Mouse (Mus musculus) neural tube, embryonic 13.5 days (tissue): ENCODE data around the gene Znhit1. TPM values are rescaled to one million over a fixed set of nuclear protein-coding genes. Genes with fewer than 3 reads are reported as not detected.
A peak's percentile ranks its signal among the peaks of the same experiment; 100 is the strongest.

Experiments used
- ATAC-seq: fragments of 200-750 bp; cut with Nextera tagmentation; 2 replicates; pipeline ENCODE4 v1.8.0; 2017; ENCODE audit warnings: low read depth, mild to moderate bottlenecking, moderate TSS enrichment, moderate library complexity
- H3K27ac ChIP-seq: fragments of 300-500 bp; sonication (generic); replicated peaks from 2 replicates; pipeline ENCODE4 v1.5.1; 2015; ENCODE audit warnings: moderate library complexity, mild to moderate bottlenecking, inconsistent platforms
- H3K27me3 ChIP-seq: fragments of 300-500 bp; sonication (generic); 2 replicates; pipeline ENCODE4 v1.6.1; 2015; ENCODE audit warnings: mild to moderate bottlenecking, inconsistent platforms
- H3K36me3 ChIP-seq: fragments of 300-500 bp; sonication (generic); 2 replicates; pipeline ENCODE4 v1.6.1; 2015; ENCODE audit warnings: mild to moderate bottlenecking, inconsistent platforms
- H3K4me1 ChIP-seq: fragments of 300-500 bp; sonication (generic); replicated peaks from 2 replicates; pipeline ENCODE4 v1.6.1; 2015; ENCODE audit warnings: inconsistent platforms
- H3K4me2 ChIP-seq: fragments of 300-500 bp; sonication (generic); 2 replicates; pipeline ENCODE4 v1.6.1; 2015; ENCODE audit warnings: inconsistent platforms, mild to moderate bottlenecking, moderate library complexity
- H3K4me3 ChIP-seq: fragments of 300-500 bp; sonication (generic); 2 replicates; pipeline ENCODE4 v1.5.1; 2015; ENCODE audit warnings: mild to moderate bottlenecking, inconsistent platforms
- H3K9ac ChIP-seq: fragments of 300-500 bp; sonication (generic); 2 replicates; pipeline ENCODE4 v1.6.1; 2015; ENCODE audit warnings: moderate library complexity, mild to moderate bottlenecking, inconsistent platforms
- H3K9me3 ChIP-seq: fragments of 300-500 bp; sonication (generic); 2 replicates; pipeline ENCODE4 v1.6.1; 2016; ENCODE audit warnings: inconsistent platforms
- WGBS: fragments of 180-500 bp; shearing (Covaris S2); methylation state at CpG from one replicate; pipeline ENCODE4 v1.1.7; 2015; 5-methylcytosine and 5-hydroxymethylcytosine counted together
- polyA plus RNA-seq: library from polyadenylated mRNA; unstranded; fragments of >200 nt; fragmentation: Nextera tagmentation; extraction: Ambion mirVana; gene quantifications from 2 replicates; pipeline ENCODE4 v1.2.1, GENCODE M21; 2015

The Znhit1 gene
- polyA plus RNA-seq, 1 experiment from 2014 or later, result 110 TPM

- Histone ChIP-seq H3K27me3 (peaks cover 77% of the 10 kb centered on the region), H3K4me3 (no peak overlapping the region), H3K36me3 (no peaks in the 10 kb centered on the region), H3K4me2 (no peak overlapping the region), H3K9me3 (no peaks in the 10 kb centered on the region), H3K4me1 (peaks cover 9% of the 10 kb centered on the region), H3K27ac (no peak overlapping the region), H3K9ac (no peak overlapping the region)
- WGBS, result 50% methylated on average over 3 of the region's 3 CpGs
- no peak for ATAC-seq
Observed at GRCm38 (mm10) chr5:137024318-137024717, 36.5 kb upstream of the Znhit1 start.

- WGBS, result 87% methylated on average over 3 of the region's 3 CpGs
- H3K4me1 ChIP-seq, result no peaks in the 10 kb centered on the region
- no peak for ATAC-seq
Observed at GRCm38 (mm10) chr5:137015913-137016312, 28.1 kb upstream of the Znhit1 start.

GRCm38 (mm10) chr5:137012401-137012950 is 24.7 kb upstream of the Znhit1 start:
- ATAC-seq, result no peak
- no peak overlapping the region for H3K27ac ChIP-seq
- no peaks in the 10 kb centered on the region for H3K36me3 ChIP-seq
- H3K4me2 ChIP-seq, result no peak overlapping the region
- H3K9ac ChIP-seq, result no peak overlapping the region
- no peaks in the 10 kb centered on the region for H3K9me3 ChIP-seq
- no peaks in the 10 kb centered on the region for H3K4me1 ChIP-seq
- no peak overlapping the region for H3K4me3 ChIP-seq
- WGBS, result 73% methylated on average over 15 of the region's 15 CpGs
- H3K27me3 ChIP-seq, result no peaks in the 10 kb centered on the region

More at GRCm38 (mm10) chr5:137015913-137016312, 28.1 kb upstream of the Znhit1 start:
- no peak overlapping the region for H3K4me2 ChIP-seq
- H3K36me3 ChIP-seq, result no peaks in the 10 kb centered on the region
- no peak overlapping the region for H3K9ac ChIP-seq
- H3K9me3 ChIP-seq, result no peaks in the 10 kb centered on the region
- no peak overlapping the region for H3K4me3 ChIP-seq
- H3K27me3 ChIP-seq, result peaks cover 13% of the 10 kb centered on the region; the same call in 1 of the 2 replicates
- no peak overlapping the region for H3K27ac ChIP-seq

GRCm38 (mm10) chr5:137009988-137010387 is 22.2 kb upstream of the Znhit1 start:
- Histone ChIP-seq H3K9me3 (no peaks in the 10 kb centered on the region), H3K27ac (no peak overlapping the region)
- 38% methylated on average over 3 of the region's 3 CpGs for WGBS

GRCm38 (mm10) chr5:137007276-137007675 is 19.5 kb upstream of the Znhit1 start:
- no peak for ATAC-seq
- Histone ChIP-seq H3K4me1 (no peaks in the 10 kb centered on the region), H3K36me3 (no peaks in the 10 kb centered on the region), H3K4me2 (no peak overlapping the region), H3K4me3 (no peak overlapping the region), H3K27me3 (no peaks in the 10 kb centered on the region), H3K9me3 (no peaks in the 10 kb centered on the region), H3K27ac (no peak overlapping the region), H3K9ac (no peak overlapping the region)
- WGBS, result 64% methylated on average over 8 of the region's 8 CpGs

More at GRCm38 (mm10) chr5:137009988-137010387, 22.2 kb upstream of the Znhit1 start:
- no peaks in the 10 kb centered on the region for H3K36me3 ChIP-seq
- no peak for ATAC-seq
- no peak overlapping the region for H3K4me2 ChIP-seq
- H3K4me1 ChIP-seq, result no peaks in the 10 kb centered on the region
- H3K9ac ChIP-seq, result no peak overlapping the region
- no peak overlapping the region for H3K4me3 ChIP-seq
- H3K27me3 ChIP-seq, result no peaks in the 10 kb centered on the region

- Histone ChIP-seq H3K9ac (no peak overlapping the region), H3K4me1 (no peaks in the 10 kb centered on the region), H3K27ac (no peak overlapping the region), H3K4me2 (no peak overlapping the region), H3K9me3 (no peaks in the 10 kb centered on the region), H3K36me3 (peaks cover 13% of the 10 kb centered on the region), H3K27me3 (no peaks in the 10 kb centered on the region), H3K4me3 (no peak overlapping the region)
- ATAC-seq, result no peak
- WGBS, result 81% methylated on average over 2 of the region's 2 CpGs
Observed at GRCm38 (mm10) chr5:137000612-137001011, 12.8 kb upstream of the Znhit1 start.

- H3K9ac ChIP-seq, result no peak overlapping the region
- H3K36me3 ChIP-seq, result peaks cover 25% of the 10 kb centered on the region
- H3K4me1 ChIP-seq, result no peaks in the 10 kb centered on the region
- H3K27me3 ChIP-seq, result no peaks in the 10 kb centered on the region
- H3K4me3 ChIP-seq, result no peak overlapping the region
- no peak overlapping the region for H3K27ac ChIP-seq
- H3K9me3 ChIP-seq, result no peaks in the 10 kb centered on the region
- ATAC-seq, result no peak
- 88% methylated on average over 4 of the region's 5 CpGs for whole genome bisulfite sequencing
- H3K4me2 ChIP-seq, result no peak overlapping the region
Observed at GRCm38 (mm10) chr5:136999449-136999848, 11.6 kb upstream of the Znhit1 start.

- no peak for ATAC-seq
- H3K9ac ChIP-seq, result no peak overlapping the region
- no peaks in the 10 kb centered on the region for H3K9me3 ChIP-seq
- peaks cover 63% of the 10 kb centered on the region for H3K36me3 ChIP-seq
- H3K4me2 ChIP-seq, result no peak overlapping the region
- WGBS, result 89% methylated on average over 6 of the region's 6 CpGs
- H3K4me3 ChIP-seq, result no peak overlapping the region
- no peaks in the 10 kb centered on the region for H3K27me3 ChIP-seq
- H3K4me1 ChIP-seq, result peaks cover 25% of the 10 kb centered on the region
- H3K27ac ChIP-seq, result no peak overlapping the region
Observed at GRCm38 (mm10) chr5:136989801-136990200, 2.0 kb upstream of the Znhit1 start.

GRCm38 (mm10) chr5:136988420-136988819 is 599 bp upstream of the Znhit1 start:
- peak overlapping the region; percentile 86 for H3K4me2 ChIP-seq
- H3K4me1 ChIP-seq, result peaks cover 25% of the 10 kb centered on the region
- H3K9me3 ChIP-seq, result no peaks in the 10 kb centered on the region
- 0 out of 2 replicates have a peak overlapping the region, but pooled peaks have one; percentile 97 for H3K27ac ChIP-seq
- peak overlapping the region; percentile 97 for H3K9ac ChIP-seq
- no peaks in the 10 kb centered on the region for H3K27me3 ChIP-seq
- 72% methylated on average over 7 of the region's 7 CpGs for WGBS
- H3K4me3 ChIP-seq, result peak overlapping the region; percentile 56
- H3K36me3 ChIP-seq, result peaks cover 60% of the 10 kb centered on the region
- ATAC-seq, result no peak

GRCm38 (mm10) chr5:136987138-136987933 is 485 bp downstream of the Znhit1 start:
- Histone ChIP-seq H3K27ac (peak overlapping the region; percentile 97), H3K4me3 (peak overlapping the region; percentile 56), H3K9me3 (no peaks in the 10 kb centered on the region), H3K9ac (peak overlapping the region; percentile 97), H3K27me3 (no peaks in the 10 kb centered on the region), H3K4me2 (peak overlapping the region; percentile 86), H3K36me3 (peaks cover 52% of the 10 kb centered on the region), H3K4me1 (peaks cover 25% of the 10 kb centered on the region)
- WGBS, result under 1% methylated on average over 67 of the region's 67 CpGs
- peak; percentile 62 for ATAC-seq

- under 1% methylated on average over 26 of the region's 26 CpGs for WGBS
- Histone ChIP-seq H3K36me3 (peaks cover 52% of the 10 kb centered on the region), H3K4me2 (peak within 1 kb of the TSS; percentile 86)
Observed at GRCm38 (mm10) chr5:136986695-136987137, 1.1 kb downstream of the Znhit1 start, which contains the start of gene Plod3. Gene Plod3 (plus strand): TSS chr5:136987019.

GRCm38 (mm10) chr5:136984828-136985227 is 3.0 kb downstream of the Znhit1 start:
- 59% methylated on average over 14 of the region's 14 CpGs for WGBS
- Histone ChIP-seq H3K27ac (no peak overlapping the region), H3K36me3 (peaks cover 47% of the 10 kb centered on the region), H3K9ac (no peak overlapping the region), H3K4me1 (peaks cover 25% of the 10 kb centered on the region), H3K27me3 (no peaks in the 10 kb centered on the region), H3K4me3 (no peak overlapping the region), H3K9me3 (no peaks in the 10 kb centered on the region), H3K4me2 (no peak overlapping the region)
- no peak for ATAC-seq

More at GRCm38 (mm10) chr5:136986695-136987137, 1.1 kb downstream of the Znhit1 start, which contains the start of gene Plod3:
- Histone ChIP-seq H3K27me3 (no peaks in the 10 kb centered on the region), H3K9ac (peak within 1 kb of the TSS; percentile 97), H3K27ac (peak within 1 kb of the TSS; percentile 97), H3K4me3 (peak within 1 kb of the TSS; percentile 56), H3K4me1 (peaks cover 25% of the 10 kb centered on the region), H3K9me3 (no peaks in the 10 kb centered on the region)
- ATAC-seq, result peak; percentile 90
